Mouse (Mus musculus): Measurements from ENCODE around the gene Rapgef4. TPM values are rescaled to one million over a fixed set of nuclear protein-coding genes. Genes with fewer than 3 reads are reported as not detected.
A peak's percentile ranks its signal among the peaks of the same experiment; 100 is the strongest.

Gene Rapgef4
- polyA plus RNA-seq, 1 experiment: 11.3 TPM

DNA sequence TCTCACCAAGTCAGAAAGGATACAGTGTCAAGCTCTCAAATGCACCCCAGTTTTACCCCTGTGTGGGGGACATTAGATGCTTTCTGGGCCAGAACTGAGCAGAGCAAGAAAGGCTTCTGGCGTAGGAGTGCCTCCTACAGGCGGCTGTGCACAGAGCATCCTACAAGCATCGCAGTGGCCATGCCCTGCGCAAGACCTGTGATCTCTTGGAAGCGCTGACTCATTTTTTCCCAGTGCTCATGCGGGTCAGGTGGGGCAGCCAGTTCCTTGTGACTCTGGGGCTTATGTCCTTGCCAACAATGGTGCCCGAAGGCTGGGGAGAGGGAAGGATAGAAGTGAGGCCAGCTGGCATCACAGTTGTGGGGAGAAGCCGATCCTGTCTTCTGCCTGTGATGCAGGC lies 54.6 kb downstream of the Rapgef4 start:
- Histone ChIP-seq H3K4me1 (ENCODE audit: control insufficient read depth, insufficient read depth, insufficient read length) (no peaks in the 10 kb centered on the region), H3K27me3 (ENCODE audit: control insufficient read depth, insufficient read depth, low read length) (no peaks in the 10 kb centered on the region), H3K36me3 (ENCODE audit: control insufficient read depth, insufficient read depth, low read length) (no peaks in the 10 kb centered on the region), H3K27ac (ENCODE audit: insufficient read depth, low read length) (no peak overlapping the region), H3K4me3 (ENCODE audit: extremely low read depth, insufficient read depth, insufficient read length) (no peak overlapping the region)
- peak in 1 of 2 experiments; percentile 21 for DNase-seq (ENCODE audit: low read depth in 1 of 2, low spot score in 2 of 2)
- TF ChIP-seq CTCF (IDR thresholded peaks at IDR 0.05; ENCODE audit: extremely low read depth, insufficient read depth, insufficient read length, insufficient replicate concordance): 0 out of 2 replicates have a peak, but pooled peaks have one; percentile 34
- TF ChIP-seq POLR2A (IDR thresholded peaks at IDR 0.05; ENCODE audit: low read depth, low read length): no peak
- 55% methylated on average over 8 of the region's 8 CpGs for WGBS

GRCm38 (mm10) chr2:72037357-72037756 lies 56.3 kb downstream of the Rapgef4 start:
- H3K36me3 ChIP-seq (ENCODE audit: control insufficient read depth, insufficient read depth, low read length): no peaks in the 10 kb centered on the region

GRCm38 (mm10) chr2:72038235-72038634 lies 57.2 kb downstream of the Rapgef4 start:
- TF ChIP-seq POLR2A (IDR thresholded peaks at IDR 0.05; ENCODE audit: low read depth, low read length) (no peak), CTCF (IDR thresholded peaks at IDR 0.05; ENCODE audit: extremely low read depth, insufficient read depth, insufficient read length, insufficient replicate concordance) (peak; percentile 59; the same call in 1 of the 2 replicates)
- 6% methylated on average over 1 of the region's 1 CpGs for WGBS

More at GRCm38 (mm10) chr2:72037357-72037756, 56.3 kb downstream of the Rapgef4 start:
- H3K27me3 ChIP-seq (ENCODE audit: control insufficient read depth, insufficient read depth, low read length): no peaks in the 10 kb centered on the region
- WGBS: 92% methylated on average over 5 of the region's 5 CpGs
- H3K4me3 ChIP-seq (ENCODE audit: extremely low read depth, insufficient read depth, insufficient read length): no peak overlapping the region
- H3K4me1 ChIP-seq (ENCODE audit: control insufficient read depth, insufficient read depth, insufficient read length): no peaks in the 10 kb centered on the region
- no peak for DNase-seq (ENCODE audit: low read depth in 1 of 2, low spot score in 2 of 2)
- TF ChIP-seq POLR2A (IDR thresholded peaks at IDR 0.05; ENCODE audit: low read depth, low read length) (no peak), CTCF (IDR thresholded peaks at IDR 0.05; ENCODE audit: extremely low read depth, insufficient read depth, insufficient read length, insufficient replicate concordance) (no peak)
- H3K27ac ChIP-seq (ENCODE audit: insufficient read depth, low read length): no peak overlapping the region

DNA sequence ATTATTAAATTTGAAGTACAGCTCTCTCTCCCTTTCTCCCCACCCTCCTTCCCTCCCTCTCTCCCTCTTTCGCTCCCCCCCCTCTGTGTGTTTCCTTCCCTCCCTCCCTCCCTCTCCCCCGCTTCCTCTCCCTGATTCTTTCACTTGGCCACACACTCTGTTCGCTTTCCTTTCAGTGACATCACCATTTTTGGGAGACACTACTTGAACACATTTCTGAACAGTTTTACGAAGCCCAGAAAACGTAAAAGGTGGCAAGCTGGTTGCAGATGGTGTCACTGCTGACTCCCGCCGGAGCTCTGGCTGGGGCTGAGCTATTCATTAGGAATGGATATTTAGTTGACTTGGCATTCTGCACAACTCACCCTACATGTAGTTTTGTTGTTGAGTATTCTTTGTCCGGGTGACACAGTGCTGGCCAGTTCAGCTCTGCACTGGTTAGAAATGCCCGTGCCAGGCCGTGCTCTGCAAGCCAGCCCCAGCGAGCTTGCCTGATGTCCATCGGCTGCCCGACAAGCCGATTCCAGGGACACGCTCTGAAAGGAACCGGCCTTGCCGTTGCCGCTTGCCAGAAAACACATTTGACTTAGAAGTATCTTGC lies 57.7 kb downstream of the Rapgef4 start:
- no peak for TF ChIP-seq CTCF (IDR thresholded peaks at IDR 0.05; ENCODE audit: extremely low read depth, insufficient read depth, insufficient read length, insufficient replicate concordance)
- 85% methylated on average over 18 of the region's 18 CpGs for WGBS
- Histone ChIP-seq H3K36me3 (ENCODE audit: control insufficient read depth, insufficient read depth, low read length) (no peaks in the 10 kb centered on the region), H3K4me1 (ENCODE audit: control insufficient read depth, insufficient read depth, insufficient read length) (no peaks in the 10 kb centered on the region), H3K4me3 (ENCODE audit: extremely low read depth, insufficient read depth, insufficient read length) (no peak overlapping the region), H3K27me3 (ENCODE audit: control insufficient read depth, insufficient read depth, low read length) (no peaks in the 10 kb centered on the region), H3K27ac (ENCODE audit: insufficient read depth, low read length) (no peak overlapping the region)
- DNase-seq (ENCODE audit: low read depth in 1 of 2, low spot score in 2 of 2): no peak

More at GRCm38 (mm10) chr2:72038235-72038634, 57.2 kb downstream of the Rapgef4 start:
- Histone ChIP-seq H3K27ac (ENCODE audit: insufficient read depth, low read length) (no peak overlapping the region), H3K36me3 (ENCODE audit: control insufficient read depth, insufficient read depth, low read length) (no peaks in the 10 kb centered on the region), H3K4me1 (ENCODE audit: control insufficient read depth, insufficient read depth, insufficient read length) (no peaks in the 10 kb centered on the region), H3K27me3 (ENCODE audit: control insufficient read depth, insufficient read depth, low read length) (no peaks in the 10 kb centered on the region), H3K4me3 (ENCODE audit: extremely low read depth, insufficient read depth, insufficient read length) (no peak overlapping the region)
- peak; percentile 41 to 71 for DNase-seq (ENCODE audit: low read depth in 1 of 2, low spot score in 2 of 2)

- H3K27ac ChIP-seq (ENCODE audit: insufficient read depth, low read length): no peak overlapping the region
- no peaks in the 10 kb centered on the region for H3K27me3 ChIP-seq (ENCODE audit: control insufficient read depth, insufficient read depth, low read length)
- no peaks in the 10 kb centered on the region for H3K36me3 ChIP-seq (ENCODE audit: control insufficient read depth, insufficient read depth, low read length)
- no peak for TF ChIP-seq CTCF (IDR thresholded peaks at IDR 0.05; ENCODE audit: extremely low read depth, insufficient read depth, insufficient read length, insufficient replicate concordance)
- TF ChIP-seq POLR2A (IDR thresholded peaks at IDR 0.05; ENCODE audit: low read depth, low read length): no peak
- no peaks in the 10 kb centered on the region for H3K4me1 ChIP-seq (ENCODE audit: control insufficient read depth, insufficient read depth, insufficient read length)
- no peak overlapping the region for H3K4me3 ChIP-seq (ENCODE audit: extremely low read depth, insufficient read depth, insufficient read length)
- WGBS: 78% methylated on average over 8 of the region's 8 CpGs
- DNase-seq (ENCODE audit: low read depth in 1 of 2, low spot score in 2 of 2): no peak
Measured at GRCm38 (mm10) chr2:72039522-72040045, 58.5 kb downstream of the Rapgef4 start.

DNA sequence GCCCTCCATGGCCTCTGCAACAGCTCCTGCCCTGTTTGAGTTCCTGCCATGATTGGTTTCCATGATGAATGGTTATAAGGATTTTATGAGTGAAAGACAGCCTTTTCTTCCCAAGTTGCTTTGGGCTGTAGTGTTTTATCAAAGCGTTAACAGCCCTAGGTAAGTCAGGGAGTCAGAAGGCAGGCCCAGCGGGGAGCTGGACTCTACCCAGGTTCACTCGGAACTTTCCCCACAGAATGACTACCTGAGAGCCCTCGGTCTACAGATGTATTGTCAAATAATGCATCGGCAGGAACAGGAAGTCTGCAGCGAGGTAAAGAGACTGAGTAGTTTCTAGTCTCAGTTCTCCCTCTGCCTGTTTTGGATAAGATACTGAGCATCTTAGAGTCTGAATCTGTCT lies 60.0 kb downstream of the Rapgef4 start:
- Histone ChIP-seq H3K4me1 (ENCODE audit: control insufficient read depth, insufficient read depth, insufficient read length) (no peaks in the 10 kb centered on the region), H3K36me3 (ENCODE audit: control insufficient read depth, insufficient read depth, low read length) (no peaks in the 10 kb centered on the region), H3K4me3 (ENCODE audit: extremely low read depth, insufficient read depth, insufficient read length) (no peak overlapping the region), H3K27me3 (ENCODE audit: control insufficient read depth, insufficient read depth, low read length) (no peaks in the 10 kb centered on the region), H3K27ac (ENCODE audit: insufficient read depth, low read length) (no peak overlapping the region)
- 63% methylated on average over 6 of the region's 6 CpGs for WGBS
- TF ChIP-seq CTCF (IDR thresholded peaks at IDR 0.05; ENCODE audit: extremely low read depth, insufficient read depth, insufficient read length, insufficient replicate concordance) (no peak), POLR2A (IDR thresholded peaks at IDR 0.05; ENCODE audit: low read depth, low read length) (no peak)
- no peak for DNase-seq (ENCODE audit: low read depth in 1 of 2, low spot score in 2 of 2)

GRCm38 (mm10) chr2:72042093-72042492 lies 61.1 kb downstream of the Rapgef4 start:
- Histone ChIP-seq H3K36me3 (ENCODE audit: control insufficient read depth, insufficient read depth, low read length) (no peaks in the 10 kb centered on the region), H3K27ac (ENCODE audit: insufficient read depth, low read length) (no peak overlapping the region), H3K4me1 (ENCODE audit: control insufficient read depth, insufficient read depth, insufficient read length) (no peaks in the 10 kb centered on the region), H3K4me3 (ENCODE audit: extremely low read depth, insufficient read depth, insufficient read length) (no peak overlapping the region), H3K27me3 (ENCODE audit: control insufficient read depth, insufficient read depth, low read length) (no peaks in the 10 kb centered on the region)
- no peak for DNase-seq (ENCODE audit: low read depth in 1 of 2, low spot score in 2 of 2)
- WGBS: 92% methylated on average over 10 of the region's 10 CpGs
- TF ChIP-seq POLR2A (IDR thresholded peaks at IDR 0.05; ENCODE audit: low read depth, low read length) (no peak), CTCF (IDR thresholded peaks at IDR 0.05; ENCODE audit: extremely low read depth, insufficient read depth, insufficient read length, insufficient replicate concordance) (no peak)

All from spleen, adult 2 months (tissue).